Mouse (Mus musculus) induced T-regulatory cell, adult 2 months (primary cell): ENCODE results near the gene Hdgfl2.
A peak's percentile ranks its signal among the peaks of the same experiment; 100 is the strongest.

ENCODE experiments used
- DNase-seq: peaks from one replicate; pipeline ENCODE4 v3.0.0-alpha.2; 2012; ENCODE audit warnings: low read depth

Hdgfl2 gene

GRCm38 (mm10) chr17:56078880-56079795 lies at the start of gene Hdgfl2:
TSS of gene Hdgfl2 (plus strand) at chr17:56079634.
- DNase-seq, result peak; percentile 100

- DNase-seq, result no peak
Observed at GRCm38 (mm10) chr17:56030238-56030870, 49.1 kb upstream of the Hdgfl2 start.

- DNase-seq, result no peak
Observed at GRCm38 (mm10) chr17:56030919-56031318, 48.5 kb upstream of the Hdgfl2 start.

GRCm38 (mm10) chr17:56031431-56031830 lies 48.0 kb upstream of the Hdgfl2 start:
- no peak for DNase-seq

- DNase-seq, result no peak
Observed at GRCm38 (mm10) chr17:56032127-56032733, 47.2 kb upstream of the Hdgfl2 start.

- peak; percentile 55 for DNase-seq
Observed at GRCm38 (mm10) chr17:56032831-56033230, 46.6 kb upstream of the Hdgfl2 start.

- peak; percentile 62 for DNase-seq
Observed at GRCm38 (mm10) chr17:56034040-56034725, 45.3 kb upstream of the Hdgfl2 start.

- no peak for DNase-seq
Observed at GRCm38 (mm10) chr17:56034726-56035100, 44.7 kb upstream of the Hdgfl2 start.

GRCm38 (mm10) chr17:56035216-56035615 lies 44.2 kb upstream of the Hdgfl2 start:
- DNase-seq, result peak; percentile 53

- peak; percentile 100 for DNase-seq
Observed at GRCm38 (mm10) chr17:56036176-56036900, 43.1 kb upstream of the Hdgfl2 start, which contains the start of gene Sh3gl1. TSS of gene Sh3gl1 (minus strand) at chr17:56036635.

GRCm38 (mm10) chr17:56036901-56037287 lies 42.5 kb upstream of the Hdgfl2 start:
- DNase-seq, result no peak

GRCm38 (mm10) chr17:56038583-56039261 lies 40.7 kb upstream of the Hdgfl2 start:
- DNase-seq, result no peak

GRCm38 (mm10) chr17:56039345-56039744 lies 40.1 kb upstream of the Hdgfl2 start:
- no peak for DNase-seq

GRCm38 (mm10) chr17:56040030-56040856 lies 39.2 kb upstream of the Hdgfl2 start, which contains the start of gene Chaf1a:
TSS of gene Chaf1a (plus strand) at chr17:56040439.
- DNase-seq, result peak; percentile 98

- no peak for DNase-seq
Observed at GRCm38 (mm10) chr17:56040857-56041163, 38.6 kb upstream of the Hdgfl2 start.

GRCm38 (mm10) chr17:56051369-56051768 lies 28.1 kb upstream of the Hdgfl2 start:
- no peak for DNase-seq

- no peak for DNase-seq
Observed at GRCm38 (mm10) chr17:56054938-56055337, 24.5 kb upstream of the Hdgfl2 start.

- no peak for DNase-seq
Observed at GRCm38 (mm10) chr17:56055945-56056678, 23.3 kb upstream of the Hdgfl2 start.

GRCm38 (mm10) chr17:56057381-56058120 lies 21.9 kb upstream of the Hdgfl2 start:
- DNase-seq, result no peak
